Mouse (Mus musculus): ENCODE data around the gene Myh7b. TPM values are rescaled to one million over a fixed set of nuclear protein-coding genes. Genes with fewer than 3 reads are reported as not detected.

Gene Myh7b
- polyA plus RNA-seq, 1 experiment from 2014 or later = 0.34 TPM

- Histone ChIP-seq H3K27ac (replicated peaks; ENCODE audit: low read depth, low read length) (no peak overlapping the region), H3K9ac (replicated peaks; ENCODE audit: low read length) (no peak overlapping the region)
Measured at GRCm38 (mm10) chr2:155630590-155631416, 19.8 kb downstream of the Myh7b start.

GRCm38 (mm10) chr2:155632138-155632936, 21.3 kb downstream of the Myh7b start:
- 63% methylated on average over 30 of the region's 30 CpGs for WGBS
- DNase-seq (ENCODE audit: low spot score) = no peak
- H3K9me3 ChIP-seq (replicated peaks; ENCODE audit: control insufficient read depth, low read length) = no peaks in the 10 kb centered on the region
- H3K4me2 ChIP-seq (ENCODE audit: low read depth, low read length) = no peak overlapping the region
- H3K27ac ChIP-seq (replicated peaks; ENCODE audit: low read depth, low read length) = no peak overlapping the region
- H3K4me3 ChIP-seq (ENCODE audit: low read depth, low read length) = no peak overlapping the region
- peaks cover 52% of the 10 kb centered on the region for H3K27me3 ChIP-seq (ENCODE audit: control insufficient read depth, insufficient read depth, low read length)
- ATAC-seq (replicated peaks; ENCODE audit: insufficient number of reproducible peaks, low FRiP score, low TSS enrichment, low read depth) = no peak
- peaks cover 9% of the 10 kb centered on the region; the same call in 1 of the 2 replicates for H3K36me3 ChIP-seq (replicated peaks; ENCODE audit: control insufficient read depth, insufficient read depth, low read depth, low read length)
- H3K4me1 ChIP-seq (ENCODE audit: control insufficient read depth, insufficient read depth, low read length) = no peaks in the 10 kb centered on the region; the same call in none of the 2 replicates
- H3K9ac ChIP-seq (replicated peaks; ENCODE audit: low read length) = no peak overlapping the region

More at GRCm38 (mm10) chr2:155630590-155631416, 19.8 kb downstream of the Myh7b start:
- Histone ChIP-seq H3K4me3 (ENCODE audit: low read depth, low read length) (no peak overlapping the region), H3K9me3 (replicated peaks; ENCODE audit: control insufficient read depth, low read length) (no peaks in the 10 kb centered on the region), H3K4me1 (ENCODE audit: control insufficient read depth, insufficient read depth, low read length) (no peaks in the 10 kb centered on the region; the same call in none of the 2 replicates), H3K27me3 (ENCODE audit: control insufficient read depth, insufficient read depth, low read length) (peaks cover 54% of the 10 kb centered on the region), H3K36me3 (replicated peaks; ENCODE audit: control insufficient read depth, insufficient read depth, low read depth, low read length) (peaks cover 9% of the 10 kb centered on the region; the same call in 1 of the 2 replicates), H3K4me2 (ENCODE audit: low read depth, low read length) (no peak overlapping the region)
- DNase-seq (ENCODE audit: low spot score) (no peak), ATAC-seq (replicated peaks; ENCODE audit: insufficient number of reproducible peaks, low FRiP score, low TSS enrichment, low read depth) (no peak)
- WGBS = 17% methylated on average over 43 of the region's 43 CpGs

GRCm38 (mm10) chr2:155633121-155633520, 22.1 kb downstream of the Myh7b start:
- peaks cover 46% of the 10 kb centered on the region for H3K27me3 ChIP-seq (ENCODE audit: control insufficient read depth, insufficient read depth, low read length)
- WGBS = 63% methylated on average over 19 of the region's 19 CpGs

GRCm38 (mm10) chr2:155633731-155634130, 22.7 kb downstream of the Myh7b start:
- DNase-seq (ENCODE audit: low spot score) = no peak
- Histone ChIP-seq H3K36me3 (replicated peaks; ENCODE audit: control insufficient read depth, insufficient read depth, low read depth, low read length) (peaks cover 9% of the 10 kb centered on the region), H3K4me1 (ENCODE audit: control insufficient read depth, insufficient read depth, low read length) (no peaks in the 10 kb centered on the region; the same call in none of the 2 replicates), H3K9me3 (replicated peaks; ENCODE audit: control insufficient read depth, low read length) (no peaks in the 10 kb centered on the region), H3K4me2 (ENCODE audit: low read depth, low read length) (no peak overlapping the region), H3K27me3 (ENCODE audit: control insufficient read depth, insufficient read depth, low read length) (peaks cover 40% of the 10 kb centered on the region), H3K4me3 (ENCODE audit: low read depth, low read length) (no peak overlapping the region), H3K9ac (replicated peaks; ENCODE audit: low read length) (no peak overlapping the region), H3K27ac (replicated peaks; ENCODE audit: low read depth, low read length) (no peak overlapping the region)
- no peak for ATAC-seq (replicated peaks; ENCODE audit: insufficient number of reproducible peaks, low FRiP score, low TSS enrichment, low read depth)
- WGBS = 89% methylated on average over 9 of the region's 9 CpGs

More at GRCm38 (mm10) chr2:155633121-155633520, 22.1 kb downstream of the Myh7b start:
- DNase-seq (ENCODE audit: low spot score) = no peak
- Histone ChIP-seq H3K27ac (replicated peaks; ENCODE audit: low read depth, low read length) (no peak overlapping the region), H3K9ac (replicated peaks; ENCODE audit: low read length) (no peak overlapping the region), H3K4me3 (ENCODE audit: low read depth, low read length) (no peak overlapping the region), H3K4me1 (ENCODE audit: control insufficient read depth, insufficient read depth, low read length) (no peaks in the 10 kb centered on the region; the same call in none of the 2 replicates), H3K4me2 (ENCODE audit: low read depth, low read length) (no peak overlapping the region), H3K9me3 (replicated peaks; ENCODE audit: control insufficient read depth, low read length) (no peaks in the 10 kb centered on the region), H3K36me3 (replicated peaks; ENCODE audit: control insufficient read depth, insufficient read depth, low read depth, low read length) (peaks cover 9% of the 10 kb centered on the region)
- ATAC-seq (replicated peaks; ENCODE audit: insufficient number of reproducible peaks, low FRiP score, low TSS enrichment, low read depth) = no peak

- 83% methylated on average over 8 of the region's 8 CpGs for WGBS
Measured at GRCm38 (mm10) chr2:155634562-155634961, 23.6 kb downstream of the Myh7b start.

GRCm38 (mm10) chr2:155635961-155636360, 24.9 kb downstream of the Myh7b start:
- Histone ChIP-seq H3K9ac (replicated peaks; ENCODE audit: low read length) (no peak overlapping the region), H3K27me3 (ENCODE audit: control insufficient read depth, insufficient read depth, low read length) (peaks cover 18% of the 10 kb centered on the region), H3K27ac (replicated peaks; ENCODE audit: low read depth, low read length) (no peak overlapping the region), H3K9me3 (replicated peaks; ENCODE audit: control insufficient read depth, low read length) (no peaks in the 10 kb centered on the region), H3K36me3 (replicated peaks; ENCODE audit: control insufficient read depth, insufficient read depth, low read depth, low read length) (peaks cover 9% of the 10 kb centered on the region), H3K4me1 (ENCODE audit: control insufficient read depth, insufficient read depth, low read length) (no peaks in the 10 kb centered on the region), H3K4me2 (ENCODE audit: low read depth, low read length) (no peak overlapping the region), H3K4me3 (ENCODE audit: low read depth, low read length) (no peak overlapping the region)
- 89% methylated on average over 8 of the region's 8 CpGs for WGBS
- ATAC-seq (replicated peaks; ENCODE audit: insufficient number of reproducible peaks, low FRiP score, low TSS enrichment, low read depth) (no peak), DNase-seq (ENCODE audit: low spot score) (no peak)

More at GRCm38 (mm10) chr2:155634562-155634961, 23.6 kb downstream of the Myh7b start:
- Histone ChIP-seq H3K4me3 (ENCODE audit: low read depth, low read length) (no peak overlapping the region), H3K4me1 (ENCODE audit: control insufficient read depth, insufficient read depth, low read length) (no peaks in the 10 kb centered on the region; the same call in none of the 2 replicates), H3K9me3 (replicated peaks; ENCODE audit: control insufficient read depth, low read length) (no peaks in the 10 kb centered on the region), H3K27ac (replicated peaks; ENCODE audit: low read depth, low read length) (no peak overlapping the region), H3K36me3 (replicated peaks; ENCODE audit: control insufficient read depth, insufficient read depth, low read depth, low read length) (peaks cover 9% of the 10 kb centered on the region), H3K27me3 (ENCODE audit: control insufficient read depth, insufficient read depth, low read length) (peaks cover 32% of the 10 kb centered on the region), H3K9ac (replicated peaks; ENCODE audit: low read length) (no peak overlapping the region), H3K4me2 (ENCODE audit: low read depth, low read length) (no peak overlapping the region)
- DNase-seq (ENCODE audit: low spot score) = no peak
- ATAC-seq (replicated peaks; ENCODE audit: insufficient number of reproducible peaks, low FRiP score, low TSS enrichment, low read depth) = no peak

GRCm38 (mm10) chr2:155636881-155637280, 25.9 kb downstream of the Myh7b start:
- Histone ChIP-seq H3K9ac (replicated peaks; ENCODE audit: low read length) (no peak overlapping the region), H3K9me3 (replicated peaks; ENCODE audit: control insufficient read depth, low read length) (no peaks in the 10 kb centered on the region), H3K4me2 (ENCODE audit: low read depth, low read length) (no peak overlapping the region), H3K27ac (replicated peaks; ENCODE audit: low read depth, low read length) (no peak overlapping the region), H3K4me1 (ENCODE audit: control insufficient read depth, insufficient read depth, low read length) (no peaks in the 10 kb centered on the region), H3K36me3 (replicated peaks; ENCODE audit: control insufficient read depth, insufficient read depth, low read depth, low read length) (peaks cover 12% of the 10 kb centered on the region), H3K4me3 (ENCODE audit: low read depth, low read length) (no peak overlapping the region), H3K27me3 (ENCODE audit: control insufficient read depth, insufficient read depth, low read length) (peaks cover 9% of the 10 kb centered on the region)
- ATAC-seq (replicated peaks; ENCODE audit: insufficient number of reproducible peaks, low FRiP score, low TSS enrichment, low read depth) = no peak
- no peak for DNase-seq (ENCODE audit: low spot score)

Data from embryonic facial prominence, embryonic 11.5 days (tissue).